In genomic region chr5:115535635-115536034, GRCm38 (mm10) we compare ENCODE assay signal across 8 mouse cellular contexts. TPM values are rescaled to one million over a fixed set of nuclear protein-coding genes. Genes with fewer than 3 reads are reported as not detected.
A peak's percentile ranks its signal among the peaks of the same experiment; 100 is the strongest.
DNase-seq lines count a peak whose midpoint lies in the region; ATAC-seq and TF ChIP-seq lines count a peak whose summit lies in the region.

No protein-coding gene starts in this region.

- H3K9ac ChIP-seq in lung, postnatal 0 days (replicated peaks; ENCODE audit: low read depth) = 0 out of 2 replicates have a peak overlapping the region, but pooled peaks have one; percentile 19

- H3K27ac ChIP-seq in lung, postnatal 0 days (ENCODE audit: low read length) = peak overlapping the region; percentile 69

- 22% methylated on average over 7 of the region's 7 CpGs for WGBS in lung, postnatal 0 days

- H3K9me3 ChIP-seq in E14TG2a.4 (ENCODE audit: low read length) = no peaks in the 10 kb centered on the region
- no peaks in the 10 kb centered on the region for H3K9me3 ChIP-seq in lung, postnatal 0 days (ENCODE audit: low read length)

- intact Hi-C loops in heart, postnatal 36 days (cut with DNase I) = no loop called here
- intact Hi-C loops in left cerebral cortex, postnatal 25 days (cut with DNase I) = no loop called here

- H3K4me3 ChIP-seq in E14TG2a.4 (replicated peaks; ENCODE audit: low read length) = peak overlapping the region; percentile 11; the same call in 1 of the 2 replicates
- no peak overlapping the region for H3K4me3 ChIP-seq in lung, postnatal 0 days (ENCODE audit: low read depth, low read length)

- no peaks in the 10 kb centered on the region for H3K36me3 ChIP-seq in E14TG2a.4 (ENCODE audit: insufficient read depth, low read length)
- no peaks in the 10 kb centered on the region for H3K36me3 ChIP-seq in lung, postnatal 0 days (ENCODE audit: insufficient read depth, low read length)

- H3K4me1 ChIP-seq in E14TG2a.4 (replicated peaks; ENCODE audit: low read depth, low read length) = peaks cover 90% of the 10 kb centered on the region
- peaks cover 44% of the 10 kb centered on the region for H3K4me1 ChIP-seq in lung, postnatal 0 days (ENCODE audit: insufficient read depth, low read depth, low read length)

- ATAC-seq in lung, postnatal 0 days = peak; percentile 17

- no peak for TF ChIP-seq EP300 in lung, postnatal 0 days (IDR thresholded peaks at IDR 0.05)

- peaks cover 12% of the 10 kb centered on the region for H3K27me3 ChIP-seq in E14TG2a.4 (ENCODE audit: insufficient read depth, low read length)
- H3K27me3 ChIP-seq in lung, postnatal 0 days (replicated peaks; ENCODE audit: insufficient read depth, low read length) = no peaks in the 10 kb centered on the region

- DNase-seq in adrenal gland, adult 2 months = peak; percentile 35
- DNase-seq in adrenal gland, adult 18-20 months (ENCODE audit: low spot score in 2 of 2) = no peak
- peak; percentile 37 to 39 for DNase-seq in heart, postnatal 36 days
- peak; percentile 64 for DNase-seq in lung, postnatal 0 days (ENCODE audit: low spot score)
- DNase-seq in adrenal gland, postnatal 4 days (ENCODE audit: low spot score in 2 of 2) = no peak
- DNase-seq in thymus, postnatal 0 days (ENCODE audit: low spot score) = no peak
- no peak for DNase-seq in left cerebral cortex, postnatal 25 days (ENCODE audit: low spot score in 2 of 2)

- peak overlapping the region; percentile 30 for H3K4me2 ChIP-seq in lung, postnatal 0 days (replicated peaks; ENCODE audit: low read depth, low read length)

- no peak for TF ChIP-seq CTCF in E14TG2a.4 (conservative IDR thresholded peaks at IDR 0.05; ENCODE audit: low read length)
- TF ChIP-seq CTCF in lung, postnatal 0 days (IDR thresholded peaks at IDR 0.05) = no peak

RNA-seq across cellular contexts. Expression of gene Rplp0, which starts 23.6 kb away (rescaled TPM):
- 100 to 1,000 TPM; 758 to 884 TPM for total RNA-seq in adrenal gland, adult 2 months (2021)
- 1,163 and 1,198 TPM in 2 replicates for polyA plus RNA-seq in adrenal gland, adult 2 months (2012; rRNA removed)
- 100 to 1,000 TPM; 706 to 758 TPM for total RNA-seq in adrenal gland, adult 18-20 months (2021)
- 100 to 1,000 TPM; 650 to 668 TPM for total RNA-seq in heart, postnatal 36 days (2021)
- polyA plus RNA-seq in lung, postnatal 0 days (2015; fragmentation: Nextera tagmentation; extraction: Ambion mirVana) = 937 and 987 TPM in 2 replicates
- 1,000 to 10,000 TPM; 1,094 to 1,122 TPM for total RNA-seq in adrenal gland, postnatal 4 days (2021)
- 1,964 and 2,053 TPM in 2 replicates for polyA plus RNA-seq in thymus, postnatal 0 days (2015; fragmentation: Nextera tagmentation; extraction: Ambion mirVana)
- total RNA-seq in left cerebral cortex, postnatal 25 days (2021) = 100 to 1,000 TPM; 208 to 218 TPM

RNA-seq across cellular contexts. Expression of gene Pxn, which starts 29.2 kb away (rescaled TPM):
- 10 to 100 TPM; 39.4 to 47.2 TPM for total RNA-seq in adrenal gland, adult 2 months (2021)
- polyA plus RNA-seq in adrenal gland, adult 2 months (2012; rRNA removed) = 66.9 and 67.5 TPM in 2 replicates
- 10 to 100 TPM; 34.1 to 42.2 TPM for total RNA-seq in adrenal gland, adult 18-20 months (2021)
- total RNA-seq in heart, postnatal 36 days (2021) = 10 to 100 TPM; 36.2 to 37.9 TPM
- 56.4 and 59.3 TPM in 2 replicates for polyA plus RNA-seq in lung, postnatal 0 days (2015; fragmentation: Nextera tagmentation; extraction: Ambion mirVana)
- 10 to 100 TPM; 77.6 to 82.4 TPM for total RNA-seq in adrenal gland, postnatal 4 days (2021)
- 40.2 and 44.8 TPM in 2 replicates for polyA plus RNA-seq in thymus, postnatal 0 days (2015; fragmentation: Nextera tagmentation; extraction: Ambion mirVana)
- 10 to 100 TPM; 19.9 to 21.0 TPM for total RNA-seq in left cerebral cortex, postnatal 25 days (2021)

RNA-seq across cellular contexts. Expression of gene Gcn1l1, which starts 29.4 kb away (rescaled TPM):
- total RNA-seq in adrenal gland, adult 2 months (2021) = 10 to 100 TPM; 48.6 to 51.1 TPM
- 41.2 and 49.4 TPM in 2 replicates for polyA plus RNA-seq in adrenal gland, adult 2 months (2012; rRNA removed)
- total RNA-seq in adrenal gland, adult 18-20 months (2021) = 10 to 100 TPM; 51.7 to 59.0 TPM
- 10 to 100 TPM; 43.1 to 49.5 TPM for total RNA-seq in heart, postnatal 36 days (2021)
- polyA plus RNA-seq in lung, postnatal 0 days (2015; fragmentation: Nextera tagmentation; extraction: Ambion mirVana) = 13.1 and 14.5 TPM in 2 replicates
- total RNA-seq in adrenal gland, postnatal 4 days (2021) = 10 to 100 TPM; 83.5 to 87.5 TPM
- 19.9 and 21.5 TPM in 2 replicates for polyA plus RNA-seq in thymus, postnatal 0 days (2015; fragmentation: Nextera tagmentation; extraction: Ambion mirVana)
- 10 to 100 TPM; 61.4 to 75.7 TPM for total RNA-seq in left cerebral cortex, postnatal 25 days (2021)

RNA-seq across cellular contexts. Expression of gene Sirt4, which starts 51.1 kb away (rescaled TPM):
- total RNA-seq in adrenal gland, adult 2 months (2021) = 10 to 100 TPM; 15.1 to 28.0 TPM
- polyA plus RNA-seq in adrenal gland, adult 2 months (2012; rRNA removed) = 47.4 and 61.7 TPM in 2 replicates
- total RNA-seq in adrenal gland, adult 18-20 months (2021) = 10 to 100 TPM; 18.1 to 21.2 TPM
- 10 to 100 TPM; 17.9 to 18.1 TPM for total RNA-seq in heart, postnatal 36 days (2021)
- 15.7 and 18.0 TPM in 2 replicates for polyA plus RNA-seq in lung, postnatal 0 days (2015; fragmentation: Nextera tagmentation; extraction: Ambion mirVana)
- 10 to 100 TPM; 29.9 to 31.3 TPM for total RNA-seq in adrenal gland, postnatal 4 days (2021)
- 17.0 and 17.3 TPM in 2 replicates for polyA plus RNA-seq in thymus, postnatal 0 days (2015; fragmentation: Nextera tagmentation; extraction: Ambion mirVana)
- 10 to 100 TPM; 31.1 to 34.0 TPM for total RNA-seq in left cerebral cortex, postnatal 25 days (2021)

Comparison
In these comparisons a context has a peak if more than half of its experiments do, and no peak if none do; other contexts are left out.
1. DNase-seq: peak in adrenal gland, adult 2 months (single experiment), heart, postnatal 36 days (2 of 2) and lung, postnatal 0 days (single experiment); none in adrenal gland, adult 18-20 months (0 of 2), adrenal gland, postnatal 4 days (0 of 2), thymus, postnatal 0 days (single experiment) and left cerebral cortex, postnatal 25 days (0 of 2).